Mouse (Mus musculus) stomach, postnatal 0 days (tissue): ENCODE data around the gene AI413582.

Experiments
- CTCF ChIP-seq: IDR thresholded peaks from 2 replicates; pipeline ENCODE4 v1.5.1; 2016; ENCODE audit warnings: antibody characterized with exemption, low read depth, mild to moderate bottlenecking, moderate library complexity
- EP300 ChIP-seq: optimal IDR thresholded peaks from 2 replicates; pipeline ENCODE3; 2016; ENCODE audit warnings: antibody characterized with exemption

- TF ChIP-seq CTCF (no peak), EP300 (no peak)
Observed at GRCm38 (mm10) chr17:27596376-27597190, 31.0 kb upstream of the AI413582 start.
